Mouse (Mus musculus): ENCODE measurements at regions not wholly inside any gene's neighbourhood (a gene's known extent, or its start where the extent isn't known, plus 50 kb on each side); places are given as distances from the start of the nearest gene placed in this dataset.

DNA sequence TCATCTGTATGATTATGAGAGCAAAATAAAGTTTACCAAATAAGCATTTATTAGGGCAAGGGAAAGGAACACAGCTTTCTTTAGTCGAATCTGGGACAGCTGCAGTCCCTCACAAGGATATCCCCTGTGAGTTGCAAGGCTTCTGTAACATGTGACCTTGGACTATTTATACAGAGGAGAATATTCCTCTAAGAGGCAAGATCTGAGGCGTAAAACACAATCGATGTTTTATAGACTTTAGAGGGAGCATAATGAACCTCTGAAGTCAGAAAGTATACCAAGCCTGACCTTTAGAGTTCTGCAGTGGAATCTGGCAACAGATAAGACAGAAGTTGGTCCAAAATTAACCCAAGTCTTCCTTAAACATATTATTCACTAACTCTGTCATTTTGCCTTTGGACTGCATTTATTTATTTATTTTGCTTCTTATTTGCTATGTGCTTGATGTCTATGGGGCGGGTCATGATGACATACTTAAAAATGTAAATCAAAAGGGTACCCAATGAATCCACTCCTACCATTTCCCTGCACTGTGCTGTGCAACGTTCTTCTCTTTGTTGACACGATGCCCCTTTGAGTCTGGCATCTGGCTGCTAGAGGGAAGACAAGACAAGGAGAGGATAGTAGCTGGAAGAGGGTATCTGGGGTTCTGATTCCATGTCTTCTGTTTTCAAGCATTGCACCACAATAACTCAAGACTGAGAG is 449.2 kb upstream of the Id4 start:
- POLR2A ChIA-PET: interaction anchor here in 2 of 4 experiments (0.5 to 0.6 kb wide), 2 partner anchors 135 to 806 kb away, joined by 3 read pairs; no protein-coding TSS in a partner anchor
- CTCF ChIA-PET: no interaction called here

DNA sequence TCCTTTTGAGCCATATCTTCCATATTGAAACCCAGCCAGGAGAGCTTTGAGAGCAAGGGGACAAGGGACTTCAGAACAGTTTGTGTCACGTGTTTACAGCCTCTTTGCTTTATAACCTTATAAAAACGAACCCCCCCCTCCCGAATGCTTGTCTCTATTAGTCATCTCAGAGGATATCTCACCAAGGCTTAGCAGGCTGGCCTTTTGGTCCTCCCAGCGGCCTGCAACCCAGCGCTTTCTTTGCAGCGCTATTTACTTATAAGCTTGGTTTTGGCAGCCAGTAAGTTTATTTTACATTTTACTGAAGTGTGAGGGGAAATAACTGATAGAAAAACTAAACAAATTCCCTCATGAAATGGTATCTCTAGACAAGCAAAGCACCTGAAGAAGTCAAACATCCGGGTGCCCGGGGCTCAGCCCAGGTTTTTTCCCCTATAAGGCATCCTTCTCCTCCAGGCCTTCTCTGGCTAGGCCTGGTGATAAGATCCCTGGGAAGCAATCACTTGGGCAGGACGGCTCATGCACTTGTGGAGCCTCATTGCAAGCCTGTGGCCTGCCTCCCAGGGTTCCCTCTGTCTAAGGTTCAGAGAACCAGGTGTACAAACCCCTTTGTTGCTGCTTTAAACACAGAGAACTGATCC is 442.0 kb upstream of the Id4 start:
- POLR2A ChIA-PET: no interaction called here
- CTCF ChIA-PET: interaction anchor here in 1 of 4 experiments (0.6 kb wide), 1 partner anchor 15 kb away, joined by 3 read pairs; no protein-coding TSS in a partner anchor

DNA sequence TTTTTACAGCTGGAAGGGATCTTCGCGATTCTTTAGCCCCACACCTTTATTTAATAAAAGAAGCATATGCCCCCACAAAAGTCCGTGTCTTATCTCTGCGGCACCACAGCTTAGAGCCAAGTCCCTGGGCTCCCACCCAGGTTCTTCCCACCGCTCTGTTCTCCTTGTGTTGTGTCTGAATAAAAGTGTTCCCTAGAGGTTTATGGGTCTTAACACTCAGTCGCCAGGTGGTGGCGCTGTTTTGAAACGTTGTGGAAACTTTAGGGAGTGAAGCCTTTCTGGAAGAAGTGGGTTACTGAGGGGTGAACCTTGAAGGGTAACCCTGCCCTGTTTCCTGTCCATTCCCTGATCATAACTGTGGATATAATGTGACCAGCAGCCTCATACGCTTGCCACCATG is 424.5 kb upstream of the Id4 start:
- CTCF ChIA-PET: interaction anchor here in 1 of 4 experiments (0.7 kb wide), 2 partner anchors 121 to 971 kb away, joined by 4 to 5 read pairs; no protein-coding TSS in a partner anchor
- POLR2A ChIA-PET: interaction anchor here in 1 of 4 experiments (0.6 kb wide), 1 partner anchor 10 kb away, joined by 4 read pairs; no protein-coding TSS in a partner anchor

DNA sequence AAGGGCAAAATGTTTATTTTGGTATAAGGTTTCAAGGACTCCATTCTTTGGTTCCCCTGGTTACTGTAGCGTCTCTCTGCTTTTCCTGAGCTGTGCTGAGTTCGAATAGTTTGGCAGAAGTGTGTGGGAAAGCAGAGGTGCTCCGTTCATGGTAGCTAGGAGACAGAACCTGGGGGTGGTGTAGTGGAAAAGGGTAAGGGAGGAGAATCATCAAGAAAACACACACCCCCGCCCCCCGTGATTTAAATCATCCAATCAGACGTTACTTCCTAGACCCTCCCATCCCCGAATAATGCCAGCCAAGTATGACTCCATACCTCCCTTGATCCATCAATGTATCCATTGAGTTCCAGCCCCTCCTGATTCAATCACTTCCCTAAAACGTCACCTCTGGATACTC is 418.6 kb upstream of the Id4 start:
- CTCF ChIA-PET: no interaction called here
- POLR2A ChIA-PET: interaction anchor here in 2 of 4 experiments (1.1 to 1.3 kb wide), 2 partner anchors 14 to 28 kb away, joined by 3 to 4 read pairs; no protein-coding TSS in a partner anchor

DNA sequence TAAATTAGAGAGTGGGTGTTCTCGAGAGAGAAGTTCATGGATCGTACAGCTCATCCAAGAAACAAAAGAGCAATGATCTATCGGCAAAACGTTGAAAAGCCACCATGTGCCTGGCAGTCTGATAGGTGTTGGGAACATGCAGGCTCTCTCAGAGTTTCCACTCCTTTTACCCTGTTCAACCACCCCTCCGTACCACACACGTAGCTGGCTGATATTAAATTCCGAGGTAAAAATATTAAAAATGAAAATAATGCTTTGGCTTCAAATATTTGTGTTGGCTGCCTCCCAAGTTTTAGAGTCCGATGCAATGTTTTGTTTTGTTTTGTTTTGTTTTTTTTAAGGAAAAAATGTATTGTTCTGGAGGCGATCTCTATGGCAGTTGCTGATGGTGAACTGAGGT is 418.0 kb upstream of the Id4 start:
- CTCF ChIA-PET: no interaction called here

DNA sequence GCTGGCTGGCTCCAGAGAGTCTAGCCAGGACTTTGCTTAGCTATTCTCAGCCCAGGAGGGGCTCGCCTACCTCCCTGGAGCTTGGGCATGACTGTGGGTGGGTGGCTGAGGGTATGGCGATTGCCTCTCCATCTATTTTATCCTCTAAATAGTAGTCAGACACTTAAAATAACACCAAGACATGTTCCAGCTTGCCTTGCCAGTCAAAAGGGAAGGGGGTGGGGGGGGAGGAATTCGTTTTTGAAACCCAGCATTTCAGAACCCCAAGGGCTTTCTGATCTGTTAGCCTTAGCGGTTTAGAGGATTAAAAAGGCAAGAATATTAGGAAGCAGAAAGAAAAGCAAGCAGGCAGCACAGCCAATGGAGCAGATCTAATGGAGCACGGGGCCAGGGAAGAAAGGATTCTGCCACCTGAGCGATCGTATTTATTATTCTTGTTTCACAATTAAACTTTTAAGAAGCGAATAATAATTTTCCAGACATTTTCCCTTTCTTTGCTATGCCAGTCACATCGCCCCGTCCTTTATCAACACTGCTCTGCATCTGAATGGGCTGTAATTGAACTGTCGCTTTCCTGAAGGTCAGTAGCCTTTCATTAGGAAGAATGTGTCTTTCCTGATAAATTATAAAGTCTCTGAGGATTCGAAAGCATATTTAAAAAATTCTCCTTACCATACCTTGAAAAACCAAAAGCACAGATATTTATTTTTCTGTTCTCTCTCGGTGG is 417.3 kb upstream of the Id4 start:
- POLR2A ChIA-PET: interaction anchor here in 1 of 4 experiments (0.6 kb wide), 1 partner anchor 176 kb away, joined by 4 read pairs; no protein-coding TSS in a partner anchor
- CTCF ChIA-PET: no interaction called here

More for the DNA sequence above, 418.0 kb upstream of the Id4 start:
- POLR2A ChIA-PET: interaction anchor here in 3 of 4 experiments (0.6 to 1.3 kb wide), 3 partner anchors 13 to 176 kb away, joined by 3 to 4 read pairs (median 4); no protein-coding TSS in a partner anchor

GRCm38 (mm10) chr13:47846713-47847112 is 414.3 kb upstream of the Id4 start:
- ChIA-PET POLR2A (no interaction called here), CTCF (no interaction called here)

GRCm38 (mm10) chr13:47848371-47849188 is 412.4 kb upstream of the Id4 start:
- ChIA-PET POLR2A (interaction anchor here in 2 of 4 experiments (1.1 to 1.4 kb wide), 2 partner anchors 14 to 34 kb away, joined by 3 read pairs; no protein-coding TSS in a partner anchor), CTCF (no interaction called here)

GRCm38 (mm10) chr13:47855422-47856108 is 405.5 kb upstream of the Id4 start:
- POLR2A ChIA-PET: interaction anchor here (0.6 to 1.7 kb wide), 9 partner anchors 9 to 1084 kb away, joined by 3 to 5 read pairs (median 4); partner anchors contain the start of gene Id4 (in 1 of the 4)
- CTCF ChIA-PET: interaction anchor here in 1 of 4 experiments (0.6 kb wide), 1 partner anchor 101 kb away, joined by 3 read pairs; no protein-coding TSS in a partner anchor

GRCm38 (mm10) chr13:47858946-47859345 is 402.1 kb upstream of the Id4 start:
- CTCF ChIA-PET: no interaction called here
- POLR2A ChIA-PET: interaction anchor here in 1 of 4 experiments (0.5 kb wide), 1 partner anchor 95 kb away, joined by 3 read pairs; no protein-coding TSS in a partner anchor

DNA sequence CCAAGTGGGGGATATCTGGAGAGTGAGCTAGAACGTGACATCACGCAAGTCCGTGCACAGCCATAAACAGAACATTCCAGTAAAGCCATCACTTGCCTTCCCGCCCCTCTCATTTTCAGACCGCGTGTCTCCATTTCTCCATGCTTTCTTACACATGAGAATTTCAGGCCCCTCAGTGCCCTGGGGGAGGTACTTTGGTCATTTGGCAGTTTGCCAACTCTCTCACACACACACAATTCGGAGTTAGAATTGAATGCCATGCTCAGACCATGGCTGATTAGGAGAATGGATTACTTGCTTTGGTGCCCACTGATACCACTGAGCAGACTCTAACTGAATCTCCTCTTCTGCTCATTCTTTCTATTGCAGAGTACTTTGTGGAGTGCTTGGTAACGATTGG is 400.7 kb upstream of the Id4 start:
- POLR2A ChIA-PET: no interaction called here
- CTCF ChIA-PET: no interaction called here

GRCm38 (mm10) chr13:47862896-47863295 is 398.1 kb upstream of the Id4 start:
- ChIA-PET POLR2A (interaction anchor here in 1 of 4 experiments (0.9 kb wide), 1 partner anchor 14 kb away, joined by 3 read pairs; no protein-coding TSS in a partner anchor), CTCF (no interaction called here)

DNA sequence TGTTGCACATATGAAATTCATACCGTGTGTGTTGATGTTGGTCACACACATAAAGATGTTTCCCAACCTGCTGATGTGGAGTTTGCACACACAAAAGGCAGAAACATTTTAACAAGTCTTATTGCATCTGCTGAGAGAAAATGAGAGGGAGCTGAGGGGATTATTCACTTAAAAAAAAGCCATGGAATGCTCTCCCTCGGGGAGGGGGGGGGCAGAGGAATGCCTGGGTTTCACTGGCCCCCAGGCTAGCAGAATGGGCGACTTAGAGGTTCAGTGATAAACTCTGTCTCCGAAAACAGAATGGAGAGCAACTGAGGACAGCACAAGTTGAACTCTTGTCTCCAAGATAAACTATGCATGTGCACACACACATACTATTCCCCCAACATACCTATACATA is 392.4 kb upstream of the Id4 start:
- POLR2A ChIA-PET: interaction anchor here in 1 of 4 experiments (0.7 kb wide), 1 partner anchor 284 kb away, joined by 3 read pairs; no protein-coding TSS in a partner anchor
- CTCF ChIA-PET: no interaction called here

GRCm38 (mm10) chr13:47869670-47870532 is 391.1 kb upstream of the Id4 start:
- ChIA-PET POLR2A (interaction anchor here in 2 of 4 experiments (0.5 to 1.3 kb wide), 4 partner anchors 27 to 683 kb away, joined by 3 to 4 read pairs (median 4); no protein-coding TSS in a partner anchor), CTCF (no interaction called here)

DNA sequence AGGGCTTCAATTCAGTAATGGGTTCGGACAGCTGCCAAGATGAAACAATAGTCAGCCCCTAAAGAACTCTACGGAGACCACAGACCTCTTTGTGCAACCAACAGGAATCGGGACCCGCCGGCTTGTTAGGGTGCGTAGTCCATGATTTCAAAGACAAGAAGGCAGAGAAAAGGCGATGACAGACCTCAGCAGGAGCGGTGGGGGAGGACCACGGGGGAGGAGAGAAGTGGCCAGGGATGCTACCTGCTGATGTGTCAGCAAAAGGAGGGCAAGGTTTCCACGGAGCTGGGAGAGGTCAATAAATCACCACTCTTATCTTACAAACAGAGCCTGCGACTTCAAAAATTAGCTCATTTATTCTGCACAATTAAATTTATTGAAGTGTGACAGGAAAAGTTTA is 388.4 kb upstream of the Id4 start:
- ChIA-PET POLR2A (no interaction called here), CTCF (no interaction called here)

DNA sequence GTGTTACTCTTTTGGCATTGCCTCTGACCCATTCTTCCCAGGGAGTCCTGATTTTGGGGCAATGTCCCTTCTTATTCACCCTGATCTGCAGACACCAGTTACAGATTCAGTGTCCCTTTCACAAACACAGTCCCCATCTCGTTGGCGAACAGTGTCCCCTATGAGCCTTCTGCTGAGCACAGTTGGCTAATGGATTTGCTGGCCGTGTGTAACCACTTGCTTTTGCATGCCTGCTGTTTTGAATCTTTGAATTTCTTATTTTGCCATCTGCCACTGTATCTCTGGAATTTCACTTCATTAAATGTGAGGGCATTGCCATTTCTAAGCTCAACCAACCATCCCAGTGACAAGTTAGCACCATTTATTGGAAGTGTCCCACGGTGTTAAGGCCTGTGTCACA is 368.5 kb upstream of the Id4 start:
- POLR2A ChIA-PET: no interaction called here

DNA sequence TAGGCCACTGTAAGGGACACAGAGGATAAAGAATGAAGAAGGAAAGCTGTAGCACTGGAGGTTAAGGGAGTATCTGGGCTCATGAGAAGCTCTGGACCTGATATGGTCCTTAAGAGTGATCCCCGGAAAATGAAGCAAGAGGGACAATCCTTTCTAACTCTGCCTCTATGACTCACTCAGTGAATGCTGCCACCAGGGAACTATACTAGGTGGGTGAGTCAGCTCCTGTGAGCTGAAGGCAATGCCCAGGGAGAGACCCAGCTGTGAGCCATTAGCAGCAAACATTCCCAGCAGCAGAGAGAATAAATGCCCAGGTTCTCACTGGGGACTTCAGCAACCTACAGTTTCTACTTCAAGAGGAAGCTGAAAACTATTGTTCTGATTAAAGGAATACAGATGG is 366.7 kb upstream of the Id4 start:
- ChIA-PET CTCF (interaction anchor here in 1 of 4 experiments (0.6 kb wide), 1 partner anchor 1647 kb away, joined by 3 read pairs; no protein-coding TSS in a partner anchor), POLR2A (no interaction called here)

More for the DNA sequence above, 368.5 kb upstream of the Id4 start:
- CTCF ChIA-PET: interaction anchor here in 1 of 4 experiments (0.8 kb wide), 1 partner anchor 15 kb away, joined by 3 read pairs; no protein-coding TSS in a partner anchor

Data from embryonic stem cell, embryonic (primary cell).